Comparison of ENCODE assay signal across 10 mouse cellular contexts in genomic region chr14:117894869-117895538, GRCm38 (mm10).
DNase-seq lines count a peak whose midpoint lies in the region; ATAC-seq and TF ChIP-seq lines count a peak whose summit lies in the region.
"Had no signal": no experiment of that assay in that cellular context is flagged by ENCODE, and none has a peak within 500 bp of the region (broad histone marks: within the 10 kb centered on the region; RNA-seq: fewer than 3 reads in every experiment).

No protein-coding gene starts in this region.

- H3K9me3 ChIP-seq in hindbrain, embryonic 10.5 days = no peaks in the 10 kb centered on the region
- H3K9me3 ChIP-seq in hindbrain, embryonic 12.5 days (replicated peaks) = no peaks in the 10 kb centered on the region
- no peaks in the 10 kb centered on the region for H3K9me3 ChIP-seq in forebrain, postnatal 0 days (ENCODE audit: low read length)
- H3K9me3 ChIP-seq in midbrain, postnatal 0 days (ENCODE audit: low read length) = no peaks in the 10 kb centered on the region
- H3K9me3 ChIP-seq: kidney, embryonic 15.5 days had no signal

- H3K36me3 ChIP-seq in hindbrain, embryonic 10.5 days = no peaks in the 10 kb centered on the region
- H3K36me3 ChIP-seq in hindbrain, embryonic 12.5 days = no peaks in the 10 kb centered on the region
- H3K36me3 ChIP-seq in forebrain, postnatal 0 days (ENCODE audit: insufficient read depth) = no peaks in the 10 kb centered on the region
- H3K36me3 ChIP-seq in midbrain, postnatal 0 days (ENCODE audit: insufficient read depth, low read length) = no peaks in the 10 kb centered on the region
- H3K36me3 ChIP-seq: kidney, embryonic 15.5 days had no signal

- no peak for ATAC-seq in hindbrain, embryonic 12.5 days (ENCODE audit: low FRiP score)
- ATAC-seq in forebrain, postnatal 0 days = peak; percentile 83
- ATAC-seq in midbrain, postnatal 0 days (ENCODE audit: low FRiP score) = peak; percentile 71; the same call in 1 of the 2 replicates

- H3K9ac ChIP-seq in hindbrain, embryonic 12.5 days = no peak overlapping the region
- H3K9ac ChIP-seq in forebrain, postnatal 0 days = peak overlapping the region; percentile 35
- peak overlapping the region; percentile 36 for H3K9ac ChIP-seq in midbrain, postnatal 0 days (replicated peaks; ENCODE audit: low read length, poor library complexity, severe bottlenecking)
- H3K9ac ChIP-seq: kidney, embryonic 15.5 days had no signal

- H3K4me2 ChIP-seq in hindbrain, embryonic 12.5 days (replicated peaks) = no peak overlapping the region
- H3K4me2 ChIP-seq in forebrain, postnatal 0 days (ENCODE audit: low read depth) = peak overlapping the region; percentile 49
- peak overlapping the region; percentile 52 for H3K4me2 ChIP-seq in midbrain, postnatal 0 days (ENCODE audit: low read depth, low read length, poor library complexity, severe bottlenecking)
- H3K4me2 ChIP-seq: kidney, embryonic 15.5 days had no signal

- 82% methylated on average over 10 of the region's 10 CpGs for WGBS in hindbrain, embryonic 10.5 days
- WGBS in hindbrain, embryonic 12.5 days = 75% methylated on average over 10 of the region's 10 CpGs
- 40% methylated on average over 10 of the region's 10 CpGs for WGBS in forebrain, postnatal 0 days
- 31% methylated on average over 10 of the region's 10 CpGs for WGBS in midbrain, postnatal 0 days

- no peak for TF ChIP-seq CTCF in cortical plate, adult 2 months (IDR thresholded peaks at IDR 0.05; ENCODE audit: extremely low read depth, insufficient read depth, low read length)
- TF ChIP-seq CTCF in forebrain, postnatal 0 days (IDR thresholded peaks at IDR 0.05; ENCODE audit: low read depth) = no peak
- no peak for TF ChIP-seq CTCF in midbrain, postnatal 0 days (IDR thresholded peaks at IDR 0.05)

- no peak for TF ChIP-seq POLR2A in cortical plate, adult 2 months (IDR thresholded peaks at IDR 0.05; ENCODE audit: extremely low read depth, insufficient read depth, low read length)

- DNase-seq in hindbrain, embryonic 10.5 days (ENCODE audit: low spot score) = no peak
- no peak for DNase-seq in forebrain, postnatal 0 days
- DNase-seq in midbrain, postnatal 0 days (ENCODE audit: low spot score) = peak; percentile 30
- DNase-seq in urinary bladder, postnatal 25 days (ENCODE audit: low spot score) = no peak
- no peak for DNase-seq in urinary bladder, postnatal 14 days (ENCODE audit: low spot score)
- DNase-seq in kidney, adult 9 months = no peak
- DNase-seq: lung, postnatal 10 days had no signal

- H3K4me3 ChIP-seq in hindbrain, embryonic 10.5 days = no peak overlapping the region
- H3K4me3 ChIP-seq in hindbrain, embryonic 12.5 days = no peak overlapping the region
- peak overlapping the region; percentile 33 for H3K4me3 ChIP-seq in cortical plate, adult 2 months (ENCODE audit: insufficient read depth, low read length)
- H3K4me3 ChIP-seq in forebrain, postnatal 0 days (ENCODE audit: low read depth, low read length) = peak overlapping the region; percentile 30
- H3K4me3 ChIP-seq in midbrain, postnatal 0 days (ENCODE audit: low read depth, low read length) = peak overlapping the region; percentile 30
- H3K4me3 ChIP-seq: kidney, embryonic 15.5 days had no signal

- no peaks in the 10 kb centered on the region for H3K27me3 ChIP-seq in hindbrain, embryonic 10.5 days (ENCODE audit: insufficient read depth, poor library complexity, severe bottlenecking)
- no peaks in the 10 kb centered on the region for H3K27me3 ChIP-seq in hindbrain, embryonic 12.5 days
- H3K27me3 ChIP-seq in forebrain, postnatal 0 days (ENCODE audit: insufficient read depth, low read length) = no peaks in the 10 kb centered on the region
- no peaks in the 10 kb centered on the region for H3K27me3 ChIP-seq in midbrain, postnatal 0 days (ENCODE audit: insufficient read depth, low read length)
- H3K27me3 ChIP-seq: kidney, embryonic 15.5 days had no signal

- peak overlapping the region; percentile 45; the same call in 1 of the 2 replicates for H3K27ac ChIP-seq in hindbrain, embryonic 10.5 days
- H3K27ac ChIP-seq in hindbrain, embryonic 12.5 days = no peak overlapping the region
- H3K27ac ChIP-seq in cortical plate, adult 2 months (ENCODE audit: insufficient read depth, low read length) = peak overlapping the region; percentile 58
- peak overlapping the region; percentile 66; the same call in 1 of the 2 replicates for H3K27ac ChIP-seq in forebrain, postnatal 0 days (ENCODE audit: low read depth, low read length)
- peak overlapping the region; percentile 74 for H3K27ac ChIP-seq in midbrain, postnatal 0 days (ENCODE audit: low read depth, low read length)
- H3K27ac ChIP-seq: kidney, embryonic 15.5 days had no signal

- H3K4me1 ChIP-seq in hindbrain, embryonic 10.5 days (replicated peaks) = peaks cover 12% of the 10 kb centered on the region
- peaks cover 9% of the 10 kb centered on the region; the same call in 1 of the 2 replicates for H3K4me1 ChIP-seq in hindbrain, embryonic 12.5 days
- H3K4me1 ChIP-seq in cortical plate, adult 2 months (ENCODE audit: control insufficient read depth, insufficient read depth, low read length) = no peaks in the 10 kb centered on the region
- H3K4me1 ChIP-seq in forebrain, postnatal 0 days (ENCODE audit: insufficient read depth) = no peaks in the 10 kb centered on the region
- peaks cover 3% of the 10 kb centered on the region; the same call in 1 of the 2 replicates for H3K4me1 ChIP-seq in midbrain, postnatal 0 days (ENCODE audit: insufficient read depth, low read length)

Comparison
In these comparisons a context has a peak if more than half of its experiments do, and no peak if none do; other contexts are left out.
1. H3K4me3 ChIP-seq: peak in cortical plate, adult 2 months (single experiment), forebrain, postnatal 0 days (single experiment) and midbrain, postnatal 0 days (single experiment); none in hindbrain, embryonic 10.5 days (single experiment) and hindbrain, embryonic 12.5 days (single experiment).